Mouse (Mus musculus): ENCODE results near the gene Pcdh9.

- TF ChIP-seq CTCF (IDR thresholded peaks at IDR 0.05; ENCODE audit: low read depth, low read length) (no peak), GATA1 (IDR thresholded peaks at IDR 0.05; ENCODE audit: borderline replicate concordance, low read length) (no peak)
These were observed 346.9 kb downstream of the Pcdh9 start for GRCm38 (mm10) chr14:93543561-93543960.

Measured in G1E (cell line).